Mouse (Mus musculus) hindbrain, embryonic 12.5 days (tissue): ENCODE measurements around the gene Atp2a1. TPM values are rescaled to one million over a fixed set of nuclear protein-coding genes. Genes with fewer than 3 reads are reported as not detected.
"Not testable (repeated sequence)": the region's sequence is repeated elsewhere in the genome, so short reads cannot be mapped to it uniquely, and the experiment has no call there.

Source experiments
- ATAC-seq: fragments of 200-750 bp; cut with Nextera tagmentation; 2 replicates; pipeline ENCODE4 v1.8.0; 2017; ENCODE audit warnings: moderate TSS enrichment; ENCODE audit not compliant: low FRiP score
- H3K27ac ChIP-seq: fragments of 300-500 bp; sonication (generic); 2 replicates; pipeline ENCODE4 v1.5.1; 2016; ENCODE audit warnings: mild to moderate bottlenecking
- H3K27me3 ChIP-seq: fragments of 300-500 bp; sonication (generic); 2 replicates; pipeline ENCODE4 v1.6.1; 2016; ENCODE audit warnings: mild to moderate bottlenecking
- H3K36me3 ChIP-seq: fragments of 300-500 bp; sonication (generic); 2 replicates; pipeline ENCODE4 v1.6.1; 2016; ENCODE audit warnings: mild to moderate bottlenecking
- H3K4me1 ChIP-seq: fragments of 300-500 bp; sonication (generic); 2 replicates; pipeline ENCODE4 v1.6.1; 2016
- H3K4me2 ChIP-seq: fragments of 300-500 bp; sonication (generic); replicated peaks from 2 replicates; pipeline ENCODE4 v1.6.1; 2016; ENCODE audit warnings: mild to moderate bottlenecking
- H3K4me3 ChIP-seq: fragments of 300-500 bp; sonication (generic); 2 replicates; pipeline ENCODE4 v1.5.1; 2016; ENCODE audit warnings: mild to moderate bottlenecking
- H3K9ac ChIP-seq: fragments of 300-500 bp; sonication (generic); 2 replicates; pipeline ENCODE4 v1.6.1; 2016; ENCODE audit warnings: mild to moderate bottlenecking, moderate library complexity
- H3K9me3 ChIP-seq: fragments of 300-500 bp; sonication (generic); replicated peaks from 2 replicates; pipeline ENCODE4 v1.6.1; 2016; ENCODE audit warnings: mild to moderate bottlenecking
- WGBS: fragments of 180-500 bp; shearing (Covaris S2); methylation state at CpG from one replicate; pipeline ENCODE4 v1.1.7; 2016; 5-methylcytosine and 5-hydroxymethylcytosine counted together
- polyA plus RNA-seq: library from polyadenylated mRNA; unstranded; fragments of >200 nt; fragmentation: Nextera tagmentation; extraction: Ambion mirVana; gene quantifications from 2 replicates; pipeline ENCODE4 v1.2.1, GENCODE M21; 2016

Gene Atp2a1
- polyA plus RNA-seq, 1 experiment from 2014 or later = 4.1 TPM

DNA sequence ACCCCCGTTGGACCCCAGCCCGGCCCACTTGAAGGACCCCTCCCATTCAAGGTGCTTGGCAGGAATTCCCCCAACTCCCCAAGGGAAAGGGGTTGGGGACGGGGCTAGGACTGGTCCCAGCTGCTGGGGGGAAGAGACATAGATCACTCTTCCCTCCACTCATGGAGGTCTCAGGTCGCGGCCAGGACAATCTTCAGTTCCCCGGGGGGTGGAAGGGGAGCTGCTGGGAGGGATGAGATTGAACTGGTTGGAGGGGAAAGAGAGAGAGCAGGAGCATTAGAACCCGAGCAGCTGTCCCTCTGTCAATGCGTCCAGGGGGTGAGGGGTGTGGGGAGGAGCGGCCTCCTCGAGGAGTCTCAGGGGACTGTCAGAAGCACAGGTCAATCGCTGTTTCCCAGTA, 29.1 kb upstream of the Atp2a1 start:
- no peak overlapping the region for H3K4me2 ChIP-seq
- 55% methylated on average over 11 of the region's 11 CpGs for WGBS
- ATAC-seq = no peak
- H3K4me1 ChIP-seq = peaks cover 17% of the 10 kb centered on the region
- no peaks in the 10 kb centered on the region for H3K9me3 ChIP-seq
- no peak overlapping the region for H3K4me3 ChIP-seq
- H3K27ac ChIP-seq = no peak overlapping the region
- H3K9ac ChIP-seq = no peak overlapping the region
- peaks cover 78% of the 10 kb centered on the region for H3K36me3 ChIP-seq
- no peaks in the 10 kb centered on the region for H3K27me3 ChIP-seq

DNA sequence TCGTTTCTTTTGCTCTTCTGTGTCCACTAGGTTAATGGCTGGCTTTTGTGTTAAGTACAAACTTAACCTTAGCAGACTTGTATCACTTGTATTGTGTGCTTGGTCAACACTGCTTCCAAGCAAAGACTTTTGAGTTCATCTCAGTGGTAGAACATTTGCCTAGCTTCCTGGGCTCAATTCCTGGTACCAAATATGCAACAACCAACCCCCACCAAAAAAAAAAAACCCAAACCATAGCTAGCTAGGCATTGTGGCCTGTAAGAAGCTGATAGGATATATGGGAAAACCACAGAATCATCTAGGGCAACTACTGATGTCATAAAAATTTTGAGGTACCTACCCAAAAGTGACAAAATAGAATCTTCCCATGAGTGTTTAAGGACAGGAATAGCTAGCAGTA, 28.1 kb upstream of the Atp2a1 start:
- Histone ChIP-seq H3K27me3 (no peaks in the 10 kb centered on the region), H3K4me1 (peaks cover 17% of the 10 kb centered on the region), H3K9ac (no peak overlapping the region), H3K27ac (no peak overlapping the region), H3K36me3 (peaks cover 68% of the 10 kb centered on the region), H3K4me3 (no peak overlapping the region), H3K9me3 (no peaks in the 10 kb centered on the region), H3K4me2 (no peak overlapping the region)
- no peak for ATAC-seq
- WGBS = 81% methylated on average over 1 of the region's 1 CpGs

DNA sequence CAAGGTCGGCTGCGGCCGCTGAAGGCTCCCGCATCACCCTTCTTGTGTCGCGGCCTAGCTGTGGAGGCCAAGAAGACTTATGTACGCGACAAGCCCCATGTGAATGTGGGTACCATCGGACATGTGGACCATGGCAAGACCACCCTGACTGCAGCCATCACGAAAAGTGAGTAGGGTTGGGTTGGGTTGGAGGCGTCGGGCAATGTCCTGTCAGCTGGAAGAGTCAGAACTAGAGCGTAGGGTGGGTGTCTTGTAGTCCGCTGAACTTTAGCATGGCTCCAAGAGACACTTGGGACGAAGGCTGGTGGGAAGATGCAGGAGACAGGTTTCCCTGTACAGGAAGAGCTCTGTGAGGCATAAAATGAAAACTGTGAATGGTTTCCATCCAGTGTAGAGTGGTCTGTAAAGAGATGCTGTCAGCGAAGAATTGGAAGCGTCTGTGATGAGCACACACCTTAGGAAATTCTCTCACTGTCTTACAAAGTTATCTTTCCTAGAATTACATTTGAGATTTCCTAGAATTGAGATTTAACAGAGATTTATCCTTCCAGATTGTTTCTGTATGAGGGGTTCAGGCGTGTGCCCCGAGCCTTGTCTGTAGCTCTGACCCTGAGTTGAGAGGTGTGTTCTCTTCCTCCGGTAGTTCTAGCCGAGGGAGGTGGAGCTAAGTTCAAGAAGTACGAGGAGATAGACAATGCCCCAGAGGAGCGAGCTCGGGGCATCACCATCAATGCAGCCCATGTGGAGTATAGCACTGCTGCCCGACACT, 24.9 kb upstream of the Atp2a1 start:
- H3K27me3 ChIP-seq, H3K27ac ChIP-seq, H3K9me3 ChIP-seq: not testable (repeated sequence)
- peaks cover 17% of the 10 kb centered on the region for H3K4me1 ChIP-seq
- peaks cover 36% of the 10 kb centered on the region for H3K36me3 ChIP-seq
- H3K4me2 ChIP-seq = peak overlapping the region; percentile 87
- peak overlapping the region; percentile 74 for H3K4me3 ChIP-seq
- peak overlapping the region; percentile 74 for H3K9ac ChIP-seq
- peak; percentile 24 for ATAC-seq
- WGBS = 19% methylated on average over 25 of the region's 25 CpGs

DNA sequence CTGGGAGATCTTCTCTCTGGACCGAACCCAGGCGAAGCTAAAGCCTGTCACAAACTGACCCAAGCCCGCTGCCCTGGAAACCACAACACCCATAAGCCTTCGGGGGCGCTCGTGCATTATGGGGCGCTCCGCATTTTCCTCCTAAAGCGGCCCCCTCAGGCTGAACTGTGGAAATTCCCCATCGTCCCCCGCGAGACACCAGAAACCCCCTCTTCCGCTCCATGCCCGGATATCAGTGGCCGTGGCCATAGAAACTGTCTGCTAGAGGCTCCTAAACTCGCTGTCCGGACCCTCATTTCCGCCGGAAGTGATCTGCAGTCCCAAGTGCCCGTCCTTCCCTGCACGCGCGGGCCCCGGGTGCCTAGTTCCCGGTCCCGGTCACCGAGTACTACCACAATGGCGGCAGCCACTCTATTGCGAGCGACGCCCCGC, 24.2 kb upstream of the Atp2a1 start, which contains the start of gene Tufm:
TSS of gene Tufm (plus strand) at position 310 of the 432 bp plus-strand sequence.
- Histone ChIP-seq H3K9ac (peak within 1 kb of the TSS; percentile 74), H3K4me3 (peak within 1 kb of the TSS; percentile 74), H3K36me3 (peaks cover 29% of the 10 kb centered on the region), H3K4me1 (peaks cover 16% of the 10 kb centered on the region), H3K27me3 (no peaks in the 10 kb centered on the region), H3K9me3 (no peaks in the 10 kb centered on the region), H3K27ac (peak within 1 kb of the TSS; percentile 76), H3K4me2 (peak within 1 kb of the TSS; percentile 87)
- WGBS = 0% methylated on average over 32 of the region's 32 CpGs
- peak; percentile 93 for ATAC-seq

DNA sequence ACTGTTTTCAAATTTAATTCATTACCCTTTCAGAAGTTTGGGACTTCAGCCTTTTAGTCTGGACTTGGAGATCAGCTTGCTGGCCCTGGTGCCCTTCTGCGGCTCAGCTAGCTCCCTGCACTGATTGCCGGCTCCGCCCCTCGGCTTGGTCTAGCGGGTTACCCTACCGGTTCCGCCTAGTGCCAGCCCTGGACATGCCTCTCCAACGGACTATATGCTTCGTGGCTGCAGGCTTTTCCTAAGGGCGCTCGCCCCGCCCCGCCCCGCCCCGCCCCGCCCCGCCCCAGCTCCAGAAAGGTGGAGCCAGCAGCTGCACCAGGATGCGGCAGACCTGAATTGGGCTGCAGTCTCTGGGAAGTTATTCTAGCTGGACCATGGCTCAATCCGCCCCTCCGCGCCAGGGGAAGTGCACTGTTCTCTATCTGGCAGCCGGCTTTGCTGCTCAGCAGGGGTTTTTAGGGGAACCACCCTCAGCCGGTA, 19.5 kb upstream of the Atp2a1 start:
- ATAC-seq = peak; percentile 56
- no peaks in the 10 kb centered on the region for H3K36me3 ChIP-seq
- H3K4me1 ChIP-seq = peaks cover 5% of the 10 kb centered on the region
- peak overlapping the region; percentile 24 for H3K4me3 ChIP-seq
- H3K9ac ChIP-seq = peak overlapping the region; percentile 20
- H3K27me3 ChIP-seq = no peaks in the 10 kb centered on the region
- peak overlapping the region; percentile 67; the same call in 1 of the 2 replicates for H3K27ac ChIP-seq
- WGBS = under 1% methylated on average over 18 of the region's 23 CpGs
- H3K4me2 ChIP-seq = peak overlapping the region; percentile 51
- peaks cover 3% of the 10 kb centered on the region for H3K9me3 ChIP-seq

DNA sequence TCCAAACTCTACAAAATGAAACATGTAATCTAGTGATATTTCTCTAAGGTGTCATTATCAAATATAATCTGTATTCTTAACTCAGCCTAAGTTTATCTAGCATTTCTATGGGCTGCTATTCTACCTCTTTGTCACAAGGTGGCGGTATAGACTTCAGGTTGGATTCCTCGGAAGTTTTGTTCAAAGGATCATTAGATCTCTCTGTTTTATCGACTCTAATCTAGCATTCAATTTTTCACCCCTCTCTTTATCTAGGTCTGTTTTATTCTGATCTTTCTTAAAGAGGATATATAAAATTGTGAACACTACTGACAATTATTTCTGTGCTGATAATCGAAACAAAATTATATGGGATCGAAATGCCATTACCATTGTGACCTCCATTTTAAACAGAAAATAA, 18.8 kb upstream of the Atp2a1 start:
- ATAC-seq = no peak
- H3K4me2 ChIP-seq = no peak overlapping the region
- no peak overlapping the region for H3K4me3 ChIP-seq
- no peak overlapping the region for H3K9ac ChIP-seq
- no peaks in the 10 kb centered on the region for H3K27me3 ChIP-seq
- WGBS = 23% methylated on average over 5 of the region's 5 CpGs
- H3K9me3 ChIP-seq = peaks cover 3% of the 10 kb centered on the region
- peaks cover 5% of the 10 kb centered on the region for H3K4me1 ChIP-seq
- H3K36me3 ChIP-seq = no peaks in the 10 kb centered on the region
- H3K27ac ChIP-seq = no peak overlapping the region

DNA sequence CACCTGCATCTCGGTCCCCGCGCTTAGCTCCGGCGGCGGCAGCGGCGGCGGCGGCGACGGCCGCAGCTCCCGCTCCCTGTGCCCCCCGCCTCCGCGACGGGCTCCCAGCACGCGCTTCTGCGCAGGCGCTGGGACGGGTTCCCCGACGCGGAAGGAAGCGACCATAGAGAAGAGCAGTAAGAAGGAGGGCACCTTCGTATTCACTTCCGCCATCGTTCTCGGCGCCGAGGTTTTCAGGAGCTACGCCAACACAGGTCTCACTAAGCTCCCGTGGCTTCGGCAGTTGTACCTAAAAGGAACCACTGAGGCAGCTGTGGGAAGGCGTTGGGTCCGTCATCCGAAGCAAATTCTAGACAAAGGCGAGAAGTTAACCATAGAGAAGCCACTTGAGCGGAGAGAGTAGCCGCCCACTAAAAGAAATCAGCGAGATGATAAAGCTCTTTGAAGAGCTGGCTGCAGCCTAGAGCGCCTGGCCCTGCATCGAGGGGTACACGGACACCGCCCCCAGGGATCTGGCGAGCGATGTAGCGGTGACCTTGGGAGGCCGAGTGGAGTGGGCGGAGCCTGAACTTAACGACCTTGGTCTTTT, 12.2 kb upstream of the Atp2a1 start, which contains the start of gene Sh2b1:
TSS of gene Sh2b1 (minus strand) at position 432 of the 589 bp plus-strand sequence.
- Histone ChIP-seq H3K27me3 (no peaks in the 10 kb centered on the region), H3K36me3 (peaks cover 29% of the 10 kb centered on the region), H3K9me3 (no peaks in the 10 kb centered on the region), H3K4me3 (peak within 1 kb of the TSS; percentile 88), H3K9ac (peak within 1 kb of the TSS; percentile 97), H3K27ac (peak within 1 kb of the TSS; percentile 93), H3K4me2 (peak within 1 kb of the TSS; percentile 98), H3K4me1 (peaks cover 20% of the 10 kb centered on the region)
- peak; percentile 94 for ATAC-seq
- WGBS = under 1% methylated on average over 45 of the region's 53 CpGs

DNA sequence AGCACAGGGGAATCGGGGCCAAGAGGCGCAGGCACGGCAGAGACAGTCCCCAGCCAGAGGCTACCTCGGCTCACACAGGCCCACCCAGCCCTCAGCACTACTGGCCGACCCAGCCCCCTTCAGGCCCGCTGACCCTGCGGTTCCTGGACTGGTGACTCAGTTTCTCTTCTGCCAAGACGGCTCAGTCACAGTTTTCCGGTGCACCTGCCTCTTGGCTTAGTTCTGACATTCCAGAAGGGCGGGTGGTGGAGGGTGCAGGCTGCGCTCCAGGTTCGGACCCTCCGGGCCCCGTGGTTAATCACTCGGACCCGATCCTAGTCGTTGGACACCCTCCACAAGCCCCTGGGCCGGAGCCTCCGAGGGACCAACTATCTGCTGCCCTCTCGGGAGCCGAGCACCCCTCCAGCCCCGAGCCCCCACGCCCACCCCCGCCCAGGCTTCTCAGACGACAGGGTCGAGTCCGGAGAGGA, 11.6 kb upstream of the Atp2a1 start:
- Histone ChIP-seq H3K4me1 (peaks cover 20% of the 10 kb centered on the region), H3K27ac (peak overlapping the region; percentile 93), H3K9me3 (no peaks in the 10 kb centered on the region), H3K4me2 (peak overlapping the region; percentile 98), H3K27me3 (no peaks in the 10 kb centered on the region), H3K9ac (peak overlapping the region; percentile 97), H3K4me3 (peak overlapping the region; percentile 88), H3K36me3 (peaks cover 34% of the 10 kb centered on the region)
- WGBS = under 1% methylated on average over 27 of the region's 27 CpGs
- peak; percentile 63 for ATAC-seq

DNA sequence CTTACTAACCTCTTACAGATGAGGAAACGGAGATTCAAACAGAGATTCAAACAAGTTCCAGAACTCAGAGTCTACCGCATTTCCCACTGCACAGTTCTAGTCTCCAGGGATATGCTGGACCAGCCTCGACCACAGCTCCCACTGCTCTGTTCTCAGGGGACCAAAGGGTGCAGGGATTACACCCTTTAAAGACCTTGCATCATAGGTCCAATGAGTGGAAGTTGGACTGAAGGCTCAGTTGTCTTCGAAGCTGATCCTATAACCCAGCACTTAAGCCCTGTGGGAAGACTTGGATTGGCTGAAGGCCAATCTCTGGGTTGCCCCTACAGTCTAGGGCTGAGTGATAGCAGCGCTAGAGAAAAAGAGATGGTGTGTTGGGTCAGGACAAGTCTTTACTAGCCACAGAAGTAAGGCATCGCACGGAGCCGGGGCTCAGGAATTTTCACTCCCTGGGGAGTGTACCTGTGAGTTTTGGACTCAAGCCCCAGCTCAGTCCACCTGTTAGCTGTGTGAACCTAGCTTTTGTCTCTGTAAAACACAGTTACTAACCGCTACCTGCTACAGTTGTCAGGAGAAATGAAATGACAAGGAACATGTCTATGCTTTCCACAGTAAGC, 10.7 kb upstream of the Atp2a1 start:
- Histone ChIP-seq H3K4me1 (peaks cover 20% of the 10 kb centered on the region), H3K4me2 (peak overlapping the region; percentile 98), H3K9ac (peak overlapping the region; percentile 97), H3K9me3 (no peaks in the 10 kb centered on the region), H3K27me3 (no peaks in the 10 kb centered on the region), H3K27ac (no peak overlapping the region), H3K4me3 (peak overlapping the region; percentile 88), H3K36me3 (peaks cover 43% of the 10 kb centered on the region)
- ATAC-seq = no peak
- 89% methylated on average over 9 of the region's 9 CpGs for WGBS

DNA sequence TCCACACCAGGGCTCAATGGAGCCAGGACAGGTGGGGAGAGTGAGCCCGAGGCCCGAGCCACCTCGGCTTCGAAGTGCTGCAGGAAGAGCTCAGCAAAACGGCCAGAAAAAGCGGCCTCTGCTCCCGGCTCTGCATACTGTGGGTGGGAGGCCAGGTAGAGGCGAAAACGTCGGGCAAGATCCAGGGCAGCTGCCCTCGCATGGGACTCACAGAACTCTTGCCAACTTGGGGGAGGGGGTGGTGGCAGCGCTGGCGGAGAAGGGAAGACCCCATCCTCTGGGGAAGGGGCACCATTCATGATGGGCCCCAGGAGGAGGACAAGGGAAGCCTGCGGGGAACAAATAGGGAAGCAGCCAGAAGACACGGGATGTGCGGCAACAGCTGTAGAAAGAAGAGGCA, 9.8 kb upstream of the Atp2a1 start:
- peaks cover 20% of the 10 kb centered on the region for H3K4me1 ChIP-seq
- no peak overlapping the region for H3K4me3 ChIP-seq
- H3K27ac ChIP-seq = no peak overlapping the region
- no peak overlapping the region for H3K4me2 ChIP-seq
- no peaks in the 10 kb centered on the region for H3K9me3 ChIP-seq
- no peak overlapping the region for H3K9ac ChIP-seq
- 99% methylated on average over 16 of the region's 16 CpGs for WGBS
- ATAC-seq = no peak
- peaks cover 52% of the 10 kb centered on the region for H3K36me3 ChIP-seq
- no peaks in the 10 kb centered on the region for H3K27me3 ChIP-seq

DNA sequence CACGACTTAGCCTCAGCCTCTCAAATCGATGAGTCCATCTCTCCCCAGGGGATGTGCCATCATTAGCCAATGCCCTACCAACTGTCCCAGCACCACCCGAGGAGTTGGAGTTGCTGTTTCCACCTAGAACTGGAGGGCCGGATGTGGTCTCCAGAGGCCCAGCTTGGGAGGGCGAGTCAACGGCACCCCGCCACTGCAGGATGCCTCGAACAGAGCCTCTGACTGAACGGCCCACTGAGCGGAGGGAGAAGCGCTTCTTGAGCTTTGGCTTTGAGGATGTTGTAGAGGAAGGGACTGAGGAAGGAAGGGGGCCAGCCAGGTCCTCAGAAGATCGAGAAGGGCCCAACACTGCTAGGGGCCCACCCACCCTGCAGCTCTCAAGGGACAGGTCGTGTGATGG, 9.4 kb upstream of the Atp2a1 start:
- no peak overlapping the region for H3K4me3 ChIP-seq
- H3K9me3 ChIP-seq = no peaks in the 10 kb centered on the region
- peaks cover 56% of the 10 kb centered on the region for H3K36me3 ChIP-seq
- H3K27ac ChIP-seq = no peak overlapping the region
- WGBS = 89% methylated on average over 13 of the region's 13 CpGs
- peaks cover 20% of the 10 kb centered on the region for H3K4me1 ChIP-seq
- no peaks in the 10 kb centered on the region for H3K27me3 ChIP-seq
- H3K9ac ChIP-seq = no peak overlapping the region
- H3K4me2 ChIP-seq = no peak overlapping the region
- ATAC-seq = no peak

DNA sequence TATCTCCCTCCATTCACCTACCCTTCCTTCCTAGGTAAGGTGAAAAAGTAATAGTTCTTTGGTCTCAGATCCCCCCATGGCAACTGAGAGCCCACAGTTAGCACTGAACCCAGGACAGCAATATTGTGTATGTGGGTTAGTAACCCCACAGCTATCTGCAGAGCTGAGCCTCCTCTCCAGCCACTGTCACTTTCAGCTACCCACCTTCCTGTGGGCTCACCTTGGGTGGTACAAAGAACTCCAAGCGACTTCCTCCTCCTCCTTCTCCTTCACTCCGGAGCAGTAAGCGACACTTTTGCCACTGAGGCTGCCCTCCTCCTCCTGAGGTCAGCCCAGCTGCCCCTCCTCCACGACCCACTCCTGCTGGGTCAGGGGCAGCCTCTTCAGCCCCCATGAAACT, 8.9 kb upstream of the Atp2a1 start:
- Histone ChIP-seq H3K27me3 (no peaks in the 10 kb centered on the region), H3K4me3 (no peak overlapping the region), H3K9me3 (no peaks in the 10 kb centered on the region), H3K36me3 (peaks cover 60% of the 10 kb centered on the region), H3K4me2 (no peak overlapping the region), H3K4me1 (peaks cover 20% of the 10 kb centered on the region), H3K27ac (no peak overlapping the region), H3K9ac (no peak overlapping the region)
- 88% methylated on average over 4 of the region's 4 CpGs for whole genome bisulfite sequencing
- no peak for ATAC-seq
